Mouse (Mus musculus) frontal cortex, postnatal 36 days (tissue): ENCODE measurements at regions not wholly inside any gene's neighbourhood (a gene's known extent, or its start where the extent isn't known, plus 50 kb on each side); places are given as distances from the start of the nearest gene placed in this dataset.
"Not testable (repeated sequence)": the region's sequence is repeated elsewhere in the genome, so short reads cannot be mapped to it uniquely, and the experiment has no call there.

Experiments used
- DNase-seq, 2 experiments: peaks; one replicate each; pipeline ENCODE4 v3.0.0; 2022; ENCODE audit warnings: low spot score in 2 of 2

- no peak for DNase-seq
Observed at GRCm38 (mm10) chr7:87096500-87096899, 100.6 kb downstream of the Vmn2r79 start.

GRCm38 (mm10) chr7:87099611-87100010 is 103.7 kb downstream of the Vmn2r79 start:
- DNase-seq: not testable (repeated sequence)

- not testable (repeated sequence) for DNase-seq
Observed at GRCm38 (mm10) chr7:87100377-87100776, 104.5 kb downstream of the Vmn2r79 start.

- DNase-seq: not testable (repeated sequence)
Observed at GRCm38 (mm10) chr7:87101281-87101680, 105.4 kb downstream of the Vmn2r79 start.

- peak in 1 of 2 experiments; percentile 34 for DNase-seq
Observed at GRCm38 (mm10) chr7:87110312-87110984, 114.5 kb downstream of the Vmn2r79 start.

GRCm38 (mm10) chr7:87110985-87111372 is 115.1 kb downstream of the Vmn2r79 start:
- DNase-seq: peak in 1 of 2 experiments; percentile 2

- peak; percentile 30 to 62 for DNase-seq
Observed at GRCm38 (mm10) chr7:87113654-87114053, 117.7 kb downstream of the Vmn2r79 start.

GRCm38 (mm10) chr7:87122516-87122915 is 123.4 kb upstream of the Nox4 start:
- no peak for DNase-seq

GRCm38 (mm10) chr7:87145896-87146295 is 100.0 kb upstream of the Nox4 start:
- no peak for DNase-seq

GRCm38 (mm10) chr7:87147703-87148102 is 98.2 kb upstream of the Nox4 start:
- no peak for DNase-seq

- DNase-seq: no peak
Observed at GRCm38 (mm10) chr7:87148681-87149080, 97.2 kb upstream of the Nox4 start.

GRCm38 (mm10) chr7:87150991-87151390 is 94.9 kb upstream of the Nox4 start:
- DNase-seq: no peak

- DNase-seq: no peak
Observed at GRCm38 (mm10) chr7:87186443-87187153, 59.3 kb upstream of the Nox4 start.

GRCm38 (mm10) chr7:87195647-87196046 is 50.2 kb upstream of the Nox4 start:
- DNase-seq: no peak
